Mouse (Mus musculus): ENCODE data around the gene Areg.

Gene Areg

DNA sequence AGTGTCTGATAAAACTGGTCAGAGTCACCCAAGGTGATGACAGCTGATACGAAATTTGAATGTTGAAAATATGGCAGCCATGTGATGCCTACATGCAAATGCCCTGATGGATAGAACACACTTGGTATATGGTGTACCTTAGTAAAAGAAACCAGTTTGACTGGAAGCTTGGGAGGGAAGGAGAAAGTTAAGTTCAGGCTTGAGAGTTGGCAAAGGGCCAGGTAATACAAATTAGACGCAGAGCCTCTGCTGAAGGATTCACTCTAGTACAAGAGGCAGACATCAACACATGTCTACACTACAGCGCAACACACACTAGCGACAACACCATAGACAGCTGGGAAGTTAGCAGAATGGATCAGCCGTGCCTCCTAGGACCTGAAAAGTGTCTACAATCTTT, 27.2 kb downstream of the Areg start:
- in situ Hi-C loops (cut with MboI, MseI) = loop anchor here (10.0 kb wide), 1 partner anchor 818 kb away; the partner anchor contains the start of gene Odaph

DNA sequence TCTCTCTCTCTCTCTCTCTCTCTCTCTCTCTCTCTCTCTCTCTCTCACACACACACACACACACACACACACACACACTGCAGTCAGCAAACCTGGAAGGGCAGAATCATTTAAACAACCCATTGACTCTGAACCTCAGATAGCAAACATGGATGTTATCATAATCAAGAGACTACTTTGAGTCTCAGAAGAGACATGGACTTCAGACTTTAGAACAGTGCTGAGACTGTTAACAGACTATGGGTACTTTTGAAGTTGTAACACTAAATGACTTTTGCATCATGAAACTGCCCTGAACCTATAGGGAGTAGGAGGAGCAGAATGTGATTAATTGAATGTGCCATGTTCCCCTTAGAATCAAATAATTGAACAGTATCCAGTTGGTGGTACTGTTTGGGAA, 37.0 kb downstream of the Areg start:
- in situ Hi-C loops (cut with MboI, MseI) = loop anchor here (10.0 kb wide), 1 partner anchor 1488 kb away; no protein-coding TSS in a partner anchor

DNA sequence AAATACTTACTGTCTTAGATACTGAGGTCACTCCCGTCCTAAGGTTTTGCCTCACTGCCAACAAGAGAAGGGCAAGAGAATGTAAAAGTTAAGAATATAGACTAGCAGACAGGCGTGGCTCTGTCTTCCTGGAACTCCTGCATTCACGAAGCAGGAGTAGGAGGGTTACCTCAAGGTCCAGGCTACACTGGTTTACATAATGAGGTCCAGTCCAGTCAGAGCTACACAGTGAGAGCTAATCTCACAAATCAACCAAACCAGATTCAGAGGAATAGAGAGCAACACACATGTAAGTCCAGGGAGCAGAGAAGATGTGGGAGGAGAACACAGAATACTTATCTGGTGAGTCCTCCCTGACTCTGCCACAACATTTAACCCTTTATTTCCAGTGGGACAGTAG, 55.2 kb downstream of the Areg start:
- in situ Hi-C loops (cut with MboI, MseI) = no loop called here
